Mouse (Mus musculus): ENCODE results near the gene Corin. TPM values are rescaled to one million over a fixed set of nuclear protein-coding genes. Genes with fewer than 3 reads are reported as not detected.

Corin gene
- polyA plus RNA-seq, 1 experiment from 2014 or later, result 4.0 TPM

Other genes with a start within 250 kb of the Corin start
- 19.2 TPM in 2 replicates for gene Nfxl1, start 55.2 kb upstream of the Corin start, polyA plus RNA-seq (2015; fragmentation: Nextera tagmentation; extraction: Ambion mirVana)
- 0.84 and 1.9 TPM in 2 replicates for gene Zar1, start 76.8 kb upstream of the Corin start, polyA plus RNA-seq (2015; fragmentation: Nextera tagmentation; extraction: Ambion mirVana)
- gene Gm5868, start 83.1 kb upstream of the Corin start, polyA plus RNA-seq (2015; fragmentation: Nextera tagmentation; extraction: Ambion mirVana), result 0.71 and 0.80 TPM in 2 replicates
- not detected in 2 replicates for gene Cnga1, start 139.8 kb upstream of the Corin start, polyA plus RNA-seq (2015; fragmentation: Nextera tagmentation; extraction: Ambion mirVana)
- 3.7 and 4.0 TPM in 2 replicates for gene Nipal1, start 143.3 kb upstream of the Corin start, polyA plus RNA-seq (2015; fragmentation: Nextera tagmentation; extraction: Ambion mirVana)
- 0.11 and 0.18 TPM in 2 replicates for gene Txk, start 248.3 kb upstream of the Corin start, polyA plus RNA-seq (2015; fragmentation: Nextera tagmentation; extraction: Ambion mirVana)